ENCODE assay signal across 28 mouse cellular contexts in genomic region chr1:24558005-24558404, GRCm38 (mm10). TPM values are rescaled to one million over a fixed set of nuclear protein-coding genes. Genes with fewer than 3 reads are reported as not detected.
A peak's percentile ranks its signal among the peaks of the same experiment; 100 is the strongest.
DNase-seq lines count a peak whose midpoint lies in the region; ATAC-seq and TF ChIP-seq lines count a peak whose summit lies in the region.
"Had no signal": no experiment of that assay in that cellular context is flagged by ENCODE, and none has a peak within 500 bp of the region (broad histone marks: within the 10 kb centered on the region; RNA-seq: fewer than 3 reads in every experiment).

No protein-coding gene starts in this region.

- no peaks in the 10 kb centered on the region for H3K27me3 ChIP-seq in heart, postnatal 0 days (ENCODE audit: control insufficient read depth, insufficient read depth, low read length)
- no peaks in the 10 kb centered on the region for H3K27me3 ChIP-seq in limb, embryonic 15.5 days
- H3K27me3 ChIP-seq: embryonic facial prominence, embryonic 15.5 days; heart, embryonic 13.5 days; liver, embryonic 13.5 days; megakaryocyte, embryonic 14.5 days; neural tube, embryonic 12.5 days; stomach, embryonic 15.5 days had no signal

- H3K9ac ChIP-seq in heart, postnatal 0 days (replicated peaks; ENCODE audit: low read depth, low read length): no peak overlapping the region
- no peak overlapping the region for H3K9ac ChIP-seq in limb, embryonic 15.5 days
- H3K9ac ChIP-seq: embryonic facial prominence, embryonic 15.5 days; heart, embryonic 13.5 days; hindbrain, embryonic 14.5 days; liver, embryonic 13.5 days; neural tube, embryonic 12.5 days; stomach, embryonic 15.5 days had no signal

- no peak for ATAC-seq in heart, postnatal 0 days (ENCODE audit: insufficient read depth, low read depth)
- no peak for ATAC-seq in limb, embryonic 15.5 days (ENCODE audit: insufficient number of reproducible peaks, low FRiP score, low TSS enrichment, low read depth)
- ATAC-seq: CD4-positive, CD25-positive, alpha-beta regulatory T cell, adult 4 months; forebrain, embryonic 14.5 days had no signal

- TF ChIP-seq EP300 in heart, postnatal 0 days (IDR thresholded peaks at IDR 0.05; ENCODE audit: low read depth): no peak

- H3K9me3 ChIP-seq in heart, postnatal 0 days (replicated peaks; ENCODE audit: control insufficient read depth, low read length): no peaks in the 10 kb centered on the region
- H3K9me3 ChIP-seq in limb, embryonic 15.5 days: no peaks in the 10 kb centered on the region
- H3K9me3 ChIP-seq: embryonic facial prominence, embryonic 15.5 days; heart, embryonic 13.5 days; liver, embryonic 13.5 days; neural tube, embryonic 12.5 days; stomach, embryonic 15.5 days had no signal

- H3K27ac ChIP-seq in heart, postnatal 0 days (ENCODE audit: low read depth): no peak overlapping the region
- H3K27ac ChIP-seq in limb, embryonic 15.5 days: no peak overlapping the region
- H3K27ac ChIP-seq: embryonic facial prominence, embryonic 15.5 days; heart, adult 2 months; heart, embryonic 13.5 days; hindbrain, embryonic 14.5 days; kidney, postnatal 0 days; liver, embryonic 13.5 days; neural tube, embryonic 12.5 days; stomach, embryonic 15.5 days had no signal

- no peaks in the 10 kb centered on the region for H3K36me3 ChIP-seq in heart, postnatal 0 days (replicated peaks; ENCODE audit: control insufficient read depth, insufficient read depth, low read length)
- no peaks in the 10 kb centered on the region for H3K36me3 ChIP-seq in limb, embryonic 15.5 days
- H3K36me3 ChIP-seq: embryonic facial prominence, embryonic 15.5 days; heart, embryonic 13.5 days; liver, embryonic 13.5 days; neural tube, embryonic 12.5 days; stomach, embryonic 15.5 days had no signal

- H3K4me2 ChIP-seq in heart, postnatal 0 days (ENCODE audit: low read depth, low read length): no peak overlapping the region; the same call in 1 of the 2 replicates
- peak overlapping the region; percentile 31; the same call in 1 of the 2 replicates for H3K4me2 ChIP-seq in limb, embryonic 15.5 days
- H3K4me2 ChIP-seq: embryonic facial prominence, embryonic 15.5 days; heart, embryonic 13.5 days; hindbrain, embryonic 14.5 days; liver, embryonic 13.5 days; neural tube, embryonic 12.5 days; stomach, embryonic 15.5 days had no signal

- 0 out of 2 replicates have a peak overlapping the region, but pooled peaks have one; percentile 15 for H3K4me3 ChIP-seq in heart, postnatal 0 days (ENCODE audit: low read depth, low read length)
- no peak overlapping the region for H3K4me3 ChIP-seq in limb, embryonic 15.5 days
- H3K4me3 ChIP-seq: embryonic facial prominence, embryonic 15.5 days; heart, adult 2 months; heart, embryonic 13.5 days; liver, embryonic 13.5 days; megakaryocyte, embryonic 14.5 days; neural tube, embryonic 12.5 days; stomach, embryonic 15.5 days had no signal

- TF ChIP-seq CTCF in heart, postnatal 0 days (IDR thresholded peaks at IDR 0.05; ENCODE audit: low read depth): no peak

- peak; percentile 23 to 28 for DNase-seq in cerebellum, adult 18-20 months
- no peak for DNase-seq in cerebellum, postnatal 14 days
- DNase-seq in heart, postnatal 0 days (ENCODE audit: low spot score): no peak
- DNase-seq in heart, postnatal 4 days: no peak
- peak; percentile 72 for DNase-seq in brain, adult 2 months (ENCODE audit: low read depth, low spot score)
- DNase-seq in layer of hippocampus, adult 18-20 months (ENCODE audit: low spot score in 2 of 2): no peak
- no peak for DNase-seq in lung, postnatal 36 days
- DNase-seq: adrenal gland, postnatal 14 days; gastrocnemius, postnatal 36 days; heart, adult 2 months; kidney, adult 2 months; liver, embryonic 13.5 days; lung, adult 2 months; lung, postnatal 14 days; retina, postnatal 1 day; right cerebral cortex, postnatal 4 days; thymus, adult 18-20 months; thymus, postnatal 36 days had no signal

- 45% methylated on average over 10 of the region's 10 CpGs for WGBS in heart, postnatal 0 days
- 30% methylated on average over 10 of the region's 10 CpGs for WGBS in limb, embryonic 15.5 days

- no peaks in the 10 kb centered on the region for H3K4me1 ChIP-seq in heart, postnatal 0 days (ENCODE audit: control insufficient read depth, insufficient read depth)
- H3K4me1 ChIP-seq in limb, embryonic 15.5 days: 0 out of 2 replicates have a peak, but pooled peaks cover 4% of the 10 kb centered on the region
- H3K4me1 ChIP-seq: embryonic facial prominence, embryonic 15.5 days; liver, embryonic 13.5 days; megakaryocyte, embryonic 14.5 days; neural tube, embryonic 12.5 days; stomach, embryonic 15.5 days had no signal

RNA-seq across cellular contexts. Expression of gene Col19a1, which starts 29.3 kb away (rescaled TPM):
- 0.35 and 0.69 TPM in 2 replicates for total RNA-seq in heart, postnatal 0 days (2014; rRNA removed; ENCODE audit: low replicate concordance)
- polyA plus RNA-seq in heart, postnatal 0 days (2015; fragmentation: Nextera tagmentation; extraction: Ambion mirVana): 0.03 and 0.04 TPM in 2 replicates
- total RNA-seq in heart, postnatal 4 days (2021): not detected
- 5.7 and 6.0 TPM in 2 replicates for polyA plus RNA-seq in limb, embryonic 15.5 days (2015; fragmentation: Nextera tagmentation; extraction: Ambion mirVana)
- total RNA-seq in layer of hippocampus, adult 18-20 months (2021): 10 to 100 TPM; 17.8 to 19.4 TPM
- total RNA-seq: adrenal gland, postnatal 14 days had no signal
- polyA plus RNA-seq: CD4-positive, CD25-positive, alpha-beta regulatory T cell, adult 4 months; heart, adult 2 months; heart, embryonic 13.5 days had no signal

Comparison
In these comparisons a context has a peak if more than half of its experiments do, and no peak if none do; other contexts are left out.
1. DNase-seq: peak in cerebellum, adult 18-20 months (2 of 2) and brain, adult 2 months (single experiment); none in cerebellum, postnatal 14 days (0 of 2), heart, postnatal 0 days (single experiment), heart, postnatal 4 days (single experiment), layer of hippocampus, adult 18-20 months (0 of 2) and lung, postnatal 36 days (single experiment).
2. RNA of gene Col19a1, which starts 29.3 kb away (total RNA-seq): 17.8 to 19.4 TPM in layer of hippocampus, adult 18-20 months; 0.35 to 0.69 TPM in heart, postnatal 0 days and not detected in heart, postnatal 4 days; every median in the first group is over 10 times any median in the second.